Mouse (Mus musculus) mesoderm, embryonic 11.5 days (tissue): ENCODE results near the gene Mlst8.

Experiments
- DNase-seq: peaks from one replicate; pipeline ENCODE4 v3.0.0-alpha.2; 2012; ENCODE audit warnings: low read depth, low spot score

Mlst8 gene

DNA sequence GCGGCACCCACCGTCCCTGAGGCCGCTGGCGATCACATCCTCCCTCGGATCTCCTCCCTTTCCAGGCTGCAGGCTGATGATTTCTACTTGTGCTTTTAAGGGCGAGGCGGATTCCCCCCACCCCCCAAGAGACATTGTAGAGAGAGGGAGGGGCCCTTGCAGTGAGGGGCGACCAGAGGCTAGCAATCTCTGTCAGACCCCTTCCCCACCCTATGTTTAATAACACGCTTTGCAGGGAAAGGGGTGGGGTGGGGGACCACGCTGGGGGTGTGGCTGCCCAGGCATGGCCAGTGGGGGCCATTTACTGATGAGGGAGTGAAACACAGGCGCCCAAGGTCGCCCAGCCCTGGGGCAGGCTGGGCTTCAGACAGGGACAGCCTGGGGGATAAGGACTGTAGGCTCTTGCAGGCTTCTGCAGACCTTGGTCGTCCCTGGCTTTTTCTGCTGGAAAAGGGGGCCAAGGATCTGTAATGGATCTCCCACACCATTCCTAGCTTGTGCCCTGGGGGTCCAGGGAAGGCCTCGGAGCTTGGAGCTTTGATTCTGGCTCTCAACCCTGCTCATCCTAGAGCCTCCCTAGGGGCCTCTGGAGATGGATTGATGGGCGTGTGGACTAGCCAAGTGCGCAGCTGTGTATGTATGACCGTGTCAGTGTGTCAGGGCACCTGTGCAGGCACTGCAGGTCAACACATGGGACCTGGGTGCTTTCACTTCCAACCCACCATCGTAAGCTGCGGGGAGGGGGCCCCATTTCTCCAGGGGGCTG is 10.6 kb upstream of the Mlst8 start:
- DNase-seq, result no peak

DNA sequence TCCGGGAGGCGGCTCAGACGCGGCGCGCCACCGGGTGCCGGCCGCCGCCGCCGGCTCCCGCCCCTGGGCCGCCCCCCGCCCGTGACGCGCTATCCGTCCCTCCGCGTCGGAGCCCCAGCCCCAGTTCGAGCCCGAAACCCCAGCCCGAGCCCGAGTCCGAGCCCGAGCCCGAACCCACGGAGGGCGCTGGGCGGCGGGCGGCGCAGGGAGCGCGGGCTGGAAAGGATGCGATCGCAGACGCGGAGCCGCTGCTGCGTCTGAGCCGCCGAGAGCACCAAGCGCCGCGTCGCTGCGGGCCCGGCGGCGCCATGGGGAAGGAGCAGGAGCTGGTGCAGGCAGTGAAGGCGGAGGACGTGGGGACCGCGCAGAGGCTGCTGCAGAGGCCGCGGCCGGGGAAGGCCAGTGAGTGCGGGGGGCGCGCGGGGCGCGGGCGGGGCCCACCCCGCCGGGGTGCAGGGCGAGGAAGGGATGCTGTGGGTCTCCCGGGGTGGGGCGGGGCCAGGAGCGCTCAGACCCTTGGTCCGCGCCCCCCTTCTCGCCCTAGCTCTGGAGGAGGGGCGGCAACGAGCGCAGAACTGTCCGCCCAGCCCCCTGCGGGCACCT is 9.9 kb upstream of the Mlst8 start:
- no peak for DNase-seq

DNA sequence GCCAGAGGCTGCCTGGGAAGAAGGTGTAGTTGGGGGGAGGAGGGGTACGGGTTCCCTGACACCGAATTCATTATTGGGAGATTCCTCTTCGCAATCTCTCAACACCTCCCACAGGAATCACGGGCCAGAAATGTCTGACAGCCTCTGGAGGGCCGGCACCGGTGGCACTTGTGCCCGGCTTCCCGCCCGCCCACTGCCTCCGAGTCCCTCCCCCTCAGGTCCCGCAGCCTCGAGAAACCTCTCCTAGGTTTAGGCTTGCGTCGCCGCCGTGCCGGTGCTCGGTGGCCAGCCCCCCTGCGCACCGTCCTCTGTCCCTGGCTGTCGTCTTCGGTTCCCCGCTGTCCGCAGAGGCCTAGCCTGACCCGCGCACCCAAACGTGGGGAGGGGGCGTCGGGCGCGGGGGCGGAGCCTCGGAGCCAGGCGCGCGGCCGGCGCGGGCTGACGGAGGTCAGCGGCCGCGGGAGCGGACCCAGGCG is 9.3 kb upstream of the Mlst8 start, which contains the start of gene Caskin1:
Gene Caskin1 (plus strand): TSS at position 416 of the 476 bp plus-strand sequence.
- DNase-seq, result no peak

DNA sequence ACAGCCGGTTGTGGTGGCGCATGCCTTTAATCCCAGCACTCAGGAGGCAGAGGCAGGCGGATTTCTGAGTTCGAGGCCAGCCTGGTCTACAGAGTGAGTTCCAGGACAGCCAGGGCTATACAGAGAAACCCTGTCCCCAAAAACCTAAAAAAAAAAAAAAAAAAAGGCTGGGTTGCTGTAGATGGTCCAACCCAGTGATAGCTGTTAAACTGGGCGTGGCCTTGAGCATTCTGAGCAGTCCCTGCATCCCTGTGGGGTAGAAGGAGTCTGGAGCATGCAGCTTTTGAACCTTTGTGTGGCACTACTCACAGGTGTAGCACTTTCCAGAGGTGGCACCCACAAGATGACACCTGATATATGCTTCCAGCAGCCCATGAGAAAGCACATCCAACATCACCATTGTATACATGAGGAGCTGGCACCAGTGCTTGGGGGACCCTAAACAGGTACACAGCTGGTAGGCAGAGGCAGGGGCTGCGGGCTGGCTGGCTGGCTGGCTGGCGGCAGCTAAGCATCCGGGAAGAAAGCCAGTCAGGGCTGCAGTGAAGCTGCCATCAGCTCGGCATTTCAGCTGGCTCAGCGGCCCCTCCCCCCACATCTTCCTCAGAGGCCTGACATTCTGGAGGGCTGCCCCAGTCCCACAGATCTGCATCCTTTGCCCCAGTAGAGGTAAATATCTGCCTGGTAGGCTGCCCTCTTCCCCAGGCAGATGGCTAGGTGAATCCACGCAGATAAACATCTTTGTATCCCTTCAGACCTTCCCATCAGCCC is 6.4 kb upstream of the Mlst8 start:
- no peak for DNase-seq

DNA sequence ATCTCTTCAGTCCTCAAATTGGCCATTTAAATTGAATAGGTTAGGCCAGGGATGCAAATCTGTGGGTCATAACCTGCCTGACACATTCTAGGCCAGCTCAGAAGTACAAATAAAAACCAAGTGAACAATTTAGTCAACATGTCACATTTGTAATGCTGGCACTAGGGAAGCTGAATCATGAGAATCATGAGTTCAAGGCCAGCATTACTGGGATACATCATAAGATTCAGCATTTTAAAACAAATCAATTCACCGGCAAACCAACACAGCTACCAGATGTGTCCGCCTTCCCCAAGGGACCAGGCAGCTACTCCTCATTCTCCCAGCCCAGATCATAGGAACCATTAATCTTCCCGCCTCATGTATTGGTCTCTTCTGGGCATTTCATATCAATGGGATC is 4.6 kb upstream of the Mlst8 start:
- no peak for DNase-seq

DNA sequence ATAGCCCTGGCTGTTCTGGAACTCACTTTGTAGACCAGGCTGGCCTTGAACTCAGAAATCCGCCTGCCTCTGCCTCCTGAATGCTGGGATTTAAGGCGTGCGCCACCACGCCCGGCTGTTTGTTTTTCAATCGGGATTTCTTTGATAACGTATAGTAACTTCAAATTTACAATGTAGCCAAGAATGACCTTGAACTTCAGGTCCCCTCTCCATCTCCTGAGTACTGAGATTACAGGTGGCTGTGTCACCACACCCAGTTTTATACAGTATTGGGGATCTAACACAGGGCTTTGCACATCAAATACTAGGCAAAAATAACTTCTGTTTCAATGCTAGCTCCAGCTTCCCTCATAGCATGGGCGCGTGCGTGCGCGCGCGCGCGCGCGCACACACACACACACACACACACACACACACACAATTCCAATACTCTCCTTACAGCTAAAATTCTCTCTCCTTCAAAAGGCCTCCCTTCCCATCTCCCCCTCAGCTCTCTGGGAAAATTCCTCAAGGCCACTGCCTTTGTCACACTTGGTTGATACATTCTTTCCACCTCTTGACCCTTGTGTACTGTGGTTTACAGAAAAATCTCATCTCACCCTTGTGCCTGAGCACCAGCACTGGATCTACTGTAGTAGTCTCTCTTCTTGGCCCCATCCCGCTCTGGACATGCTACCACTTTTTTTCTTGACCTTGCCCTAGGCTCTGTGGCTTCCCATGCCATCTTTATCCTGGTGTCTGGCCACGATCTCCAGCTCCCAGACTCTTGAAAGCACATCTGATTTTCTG is 2.3 kb upstream of the Mlst8 start:
- DNase-seq, result no peak

DNA sequence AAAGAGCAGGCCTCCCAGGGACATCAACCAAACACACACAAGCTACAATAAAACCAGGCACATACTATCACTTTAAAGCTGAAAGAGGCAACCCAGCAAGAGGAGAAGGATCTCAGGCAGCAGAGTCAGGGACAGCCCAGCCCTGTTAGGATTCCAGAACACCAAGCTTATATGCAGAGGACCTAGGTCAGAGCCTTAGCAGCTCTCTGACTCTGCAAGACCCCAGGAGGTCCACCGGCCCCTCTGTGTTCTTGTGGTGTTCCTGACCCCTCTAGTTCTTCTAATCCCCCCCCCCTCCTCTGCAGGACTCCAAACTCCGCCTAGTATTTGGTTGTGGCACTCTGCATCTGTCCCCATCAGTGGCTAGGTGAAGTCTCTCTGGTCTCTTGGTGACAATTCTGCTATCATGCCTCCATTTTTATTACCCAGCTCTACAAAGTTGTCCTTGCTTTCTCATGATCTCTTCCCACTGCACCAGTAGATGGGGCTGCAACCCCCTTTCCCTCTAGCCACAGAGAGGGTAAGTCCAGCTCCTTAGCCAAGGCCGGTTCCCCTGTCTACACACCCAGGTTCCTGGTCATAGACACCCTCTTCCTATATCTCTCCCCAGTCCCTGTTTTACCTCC is 1.4 kb upstream of the Mlst8 start:
- DNase-seq, result no peak

DNA sequence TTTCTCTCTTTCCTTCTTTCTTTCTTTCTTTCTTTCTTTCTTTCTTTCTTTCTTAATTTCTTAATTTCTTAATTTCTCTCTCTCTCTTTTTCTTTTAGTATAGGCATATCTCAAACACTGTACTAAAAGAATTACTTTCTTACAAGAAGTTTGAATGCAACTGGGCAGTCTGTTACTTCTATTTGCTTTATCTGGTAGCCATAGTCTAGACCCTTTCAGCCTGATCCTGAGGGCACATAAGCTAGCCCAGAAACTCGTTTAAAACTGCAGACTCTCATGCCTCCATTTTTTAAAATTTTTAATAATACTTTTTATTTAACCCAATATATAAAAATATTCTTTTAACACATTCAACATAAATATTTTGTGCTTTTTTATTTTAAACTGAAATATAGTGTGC is 553 bp upstream of the Mlst8 start:
- DNase-seq, result no peak

DNA sequence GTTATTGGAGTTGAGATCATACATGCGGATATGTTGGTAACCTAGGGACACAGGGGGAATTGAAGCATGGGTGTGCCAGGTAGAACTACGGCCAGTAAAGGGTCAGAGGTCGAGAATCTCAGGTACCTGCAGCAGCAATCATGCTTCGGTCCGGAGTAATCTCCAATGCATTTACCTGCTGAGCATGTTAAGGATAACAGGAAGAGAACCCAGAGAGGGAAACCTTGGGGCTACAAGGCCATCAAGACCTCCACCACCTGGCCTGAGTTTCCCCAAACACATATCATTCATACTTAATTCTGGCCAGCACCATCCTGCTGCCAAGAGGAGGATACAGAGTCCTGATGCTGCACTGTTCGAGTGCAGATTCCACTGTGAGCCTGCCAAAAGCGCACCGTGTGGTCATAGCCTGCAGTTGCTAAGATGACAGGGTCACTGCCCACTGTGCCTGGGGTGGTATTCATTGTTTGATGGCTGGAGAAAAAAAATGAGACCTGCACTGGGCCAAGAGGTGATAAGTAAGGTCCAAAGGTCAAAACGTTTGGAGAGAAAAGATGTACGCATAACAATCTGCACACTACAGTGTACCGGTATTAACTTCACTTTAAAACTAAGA is 785 bp downstream of the Mlst8 start:
- no peak for DNase-seq

DNA sequence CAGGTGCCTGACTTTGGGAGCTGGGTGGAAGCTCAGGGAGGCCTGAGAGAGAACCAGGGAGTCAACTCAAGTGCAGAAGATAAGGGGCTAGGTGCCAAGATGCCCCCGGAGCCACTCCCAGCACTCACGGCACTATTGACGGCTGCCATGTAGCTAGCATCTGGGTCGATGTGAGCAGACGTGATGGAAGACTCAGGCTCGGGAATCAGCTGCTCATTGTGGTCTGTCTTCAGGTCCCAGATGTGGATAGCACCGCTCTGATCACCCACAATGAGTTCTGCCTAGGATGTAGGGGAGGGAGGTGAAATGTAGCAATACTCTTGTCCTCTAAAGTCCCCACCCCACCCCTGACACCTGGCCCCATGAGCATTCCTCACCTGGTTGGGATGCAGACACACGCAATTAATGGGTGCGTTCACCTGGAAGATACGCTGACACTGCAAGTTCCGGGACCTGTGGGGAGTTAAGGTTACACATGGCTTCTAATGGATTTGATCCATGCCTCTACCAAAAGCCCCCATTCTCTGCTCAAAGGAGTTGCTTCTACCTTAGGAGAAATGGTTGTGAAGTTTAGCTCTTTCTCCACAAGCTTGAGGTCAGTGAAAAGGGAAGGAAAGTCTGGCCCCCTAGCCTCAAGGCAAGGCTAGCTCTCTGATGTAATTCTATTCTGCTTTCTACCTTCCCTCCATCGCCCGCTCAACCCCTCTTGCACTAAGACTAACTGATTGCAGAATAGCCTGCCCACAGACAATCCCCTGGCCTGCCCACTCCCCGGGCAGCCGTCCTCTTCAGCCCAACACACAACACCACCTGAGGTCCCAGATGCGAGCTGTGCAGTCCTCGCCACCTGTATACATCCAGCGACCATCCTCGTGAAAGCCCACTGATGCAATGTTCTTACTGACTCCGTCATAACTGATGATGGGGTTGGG is 1.6 kb downstream of the Mlst8 start:
- DNase-seq, result no peak

DNA sequence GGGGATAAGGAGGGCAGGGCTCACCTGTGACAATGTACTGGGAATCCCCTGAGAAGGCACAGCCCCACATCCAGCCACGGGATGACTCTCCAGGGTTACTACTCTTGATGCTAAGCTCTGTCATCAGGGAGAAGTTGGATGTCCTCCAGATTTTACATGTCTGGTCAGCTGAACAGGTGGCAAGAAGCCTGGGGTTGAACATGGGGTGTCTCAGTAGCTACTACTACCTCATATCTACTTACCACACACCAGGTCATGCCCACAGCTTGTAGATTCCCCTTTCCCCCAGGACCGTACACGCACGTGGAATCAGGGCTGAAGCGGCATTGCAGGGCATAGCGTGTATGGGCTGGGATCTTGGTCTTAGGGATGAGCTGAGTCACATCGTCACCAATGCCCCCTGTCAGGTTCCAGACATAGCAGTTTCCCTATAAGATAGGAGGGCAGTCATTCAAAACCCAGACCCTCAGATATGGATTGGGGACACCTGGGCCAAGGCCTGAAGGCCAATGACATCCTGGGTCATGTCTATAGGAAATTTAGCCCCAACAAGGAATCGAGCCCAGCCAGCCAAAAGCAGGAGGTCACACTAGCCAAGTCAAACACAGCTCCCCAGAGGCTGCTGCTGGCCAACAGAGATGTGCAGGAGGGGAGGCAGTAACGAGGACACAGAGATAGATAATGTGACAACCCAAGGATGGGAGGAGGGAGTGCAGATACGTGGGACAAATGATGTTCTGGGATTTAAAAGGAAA is 2.7 kb downstream of the Mlst8 start:
- no peak for DNase-seq

DNA sequence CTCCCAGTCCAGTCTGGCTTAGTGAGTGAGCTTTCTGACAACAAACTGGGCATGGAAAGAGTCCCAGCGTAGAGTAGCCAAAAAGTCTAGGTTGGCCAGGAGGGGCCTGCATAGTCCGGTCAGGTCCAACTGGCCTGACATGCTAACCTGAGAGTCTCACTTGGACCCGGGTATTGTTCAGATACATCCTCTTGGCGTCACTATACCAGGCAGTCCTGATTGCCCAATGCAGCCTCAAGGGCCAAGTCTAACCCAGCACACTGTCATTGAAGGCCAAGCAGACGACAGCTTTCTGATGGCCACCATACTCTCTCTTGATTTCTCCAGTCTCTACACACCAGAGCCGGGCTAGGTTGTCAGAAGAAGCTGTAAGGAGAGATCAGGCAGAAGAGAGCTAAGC is 3.3 kb downstream of the Mlst8 start:
- no peak for DNase-seq

DNA sequence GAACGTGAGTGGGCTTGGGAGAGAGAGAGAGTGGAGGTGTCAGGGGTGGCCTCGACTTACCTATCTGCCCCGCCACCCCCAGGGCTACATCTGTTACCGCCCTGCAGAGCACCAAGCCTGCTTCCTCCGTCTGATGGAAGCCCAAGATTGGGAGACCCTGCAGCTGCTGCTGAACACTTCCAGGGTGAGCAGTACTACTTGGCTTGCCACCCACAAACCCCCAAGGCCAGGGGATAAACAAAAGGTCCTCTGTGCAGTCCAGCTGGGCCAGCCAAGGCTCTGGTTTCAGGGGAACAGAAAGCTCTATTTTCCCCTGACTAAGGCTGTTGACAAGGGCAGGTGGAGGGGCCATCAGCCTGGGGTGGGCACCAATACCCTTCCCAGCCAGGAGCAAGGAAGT is 4.3 kb downstream of the Mlst8 start:
- no peak for DNase-seq

DNA sequence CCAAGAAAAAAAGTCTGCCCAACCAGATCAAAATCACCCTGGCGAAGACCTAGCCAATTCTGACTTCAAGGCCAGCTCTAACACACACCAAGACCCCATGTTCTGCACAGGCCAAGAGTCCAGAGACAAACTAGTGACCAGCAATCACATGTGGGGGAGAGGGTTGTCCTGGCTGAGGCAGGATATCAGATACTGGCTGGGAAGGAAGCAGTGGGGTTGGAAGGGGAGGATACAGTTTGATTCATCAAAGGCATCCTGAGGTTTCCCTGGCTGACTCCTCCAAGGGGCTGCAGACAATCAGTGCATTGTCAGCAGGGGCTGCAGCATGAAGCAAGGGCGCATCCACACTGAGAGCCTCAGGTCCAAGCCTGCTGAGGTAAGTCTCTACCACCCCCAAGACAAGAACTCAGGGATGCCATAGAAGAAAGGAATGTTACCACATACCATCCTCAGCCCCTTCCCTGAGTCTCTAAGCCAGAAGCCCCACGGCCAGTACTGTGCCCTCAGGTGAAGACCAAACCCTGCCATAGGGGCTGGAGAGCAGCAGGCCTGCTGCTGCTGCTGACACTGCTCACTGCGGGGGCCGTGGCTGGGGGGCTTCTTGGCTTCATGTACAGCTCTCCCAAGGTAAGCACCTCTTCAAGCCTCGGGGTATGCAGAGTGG is 5.1 kb downstream of the Mlst8 start, which contains the start of gene Bricd5:
Gene Bricd5 (plus strand): TSS at position 273 of the 664 bp plus-strand sequence.
- DNase-seq, result no peak

DNA sequence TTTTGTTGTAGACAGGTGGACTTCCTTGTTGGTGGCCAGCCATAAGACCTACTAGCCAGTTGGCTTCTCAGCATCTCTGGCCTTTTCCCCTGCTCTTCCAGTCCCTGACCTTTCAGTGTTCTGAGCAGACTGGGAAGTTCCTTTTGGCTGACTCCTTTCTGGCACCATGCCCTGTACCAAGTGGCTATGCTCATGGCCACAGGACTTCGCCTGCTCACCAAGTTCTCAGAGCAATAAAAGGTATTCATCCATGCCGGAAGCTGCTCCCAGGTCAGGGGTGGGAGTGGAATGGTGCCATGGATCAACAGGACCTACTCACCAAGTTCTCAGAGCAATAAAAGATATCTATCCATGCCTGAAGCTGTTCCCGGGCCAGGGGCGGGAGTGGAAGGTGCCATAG is 6.4 kb downstream of the Mlst8 start:
- DNase-seq, result no peak

DNA sequence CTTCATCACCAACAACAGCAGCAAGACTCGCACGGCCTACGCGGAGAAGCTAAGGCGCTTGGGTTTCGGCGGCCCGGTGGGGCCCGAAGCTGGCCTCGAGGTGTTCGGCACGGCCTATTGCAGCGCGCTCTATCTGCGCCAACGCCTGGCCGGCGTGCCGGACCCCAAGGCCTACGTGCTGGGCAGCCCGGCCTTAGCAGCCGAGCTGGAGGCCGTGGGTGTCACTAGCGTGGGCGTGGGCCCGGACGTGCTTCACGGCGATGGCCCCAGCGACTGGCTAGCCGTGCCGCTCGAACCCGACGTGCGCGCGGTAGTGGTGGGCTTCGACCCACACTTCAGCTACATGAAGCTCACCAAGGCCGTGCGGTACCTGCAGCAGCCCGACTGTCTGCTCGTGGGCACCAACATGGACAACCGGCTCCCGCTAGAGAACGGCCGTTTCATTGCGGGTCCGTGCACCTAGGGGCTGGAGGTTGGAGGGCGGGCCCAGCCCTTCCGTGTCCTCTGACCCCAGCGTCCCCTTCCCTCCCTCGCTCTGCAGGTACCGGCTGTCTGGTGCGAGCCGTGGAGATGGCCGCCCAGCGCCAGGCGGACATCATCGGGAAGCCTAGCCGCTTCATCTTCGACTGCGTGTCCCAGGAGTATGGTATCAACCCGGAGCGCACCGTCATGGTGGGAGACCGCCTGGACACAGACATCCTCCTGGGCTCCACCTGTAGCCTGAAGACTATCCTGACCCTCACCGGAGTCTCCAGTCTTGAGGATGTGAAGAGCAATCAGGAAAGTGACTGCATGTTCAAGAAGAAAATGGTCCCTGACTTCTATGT is 8.0 kb downstream of the Mlst8 start:
- DNase-seq, result peak; percentile 26

DNA sequence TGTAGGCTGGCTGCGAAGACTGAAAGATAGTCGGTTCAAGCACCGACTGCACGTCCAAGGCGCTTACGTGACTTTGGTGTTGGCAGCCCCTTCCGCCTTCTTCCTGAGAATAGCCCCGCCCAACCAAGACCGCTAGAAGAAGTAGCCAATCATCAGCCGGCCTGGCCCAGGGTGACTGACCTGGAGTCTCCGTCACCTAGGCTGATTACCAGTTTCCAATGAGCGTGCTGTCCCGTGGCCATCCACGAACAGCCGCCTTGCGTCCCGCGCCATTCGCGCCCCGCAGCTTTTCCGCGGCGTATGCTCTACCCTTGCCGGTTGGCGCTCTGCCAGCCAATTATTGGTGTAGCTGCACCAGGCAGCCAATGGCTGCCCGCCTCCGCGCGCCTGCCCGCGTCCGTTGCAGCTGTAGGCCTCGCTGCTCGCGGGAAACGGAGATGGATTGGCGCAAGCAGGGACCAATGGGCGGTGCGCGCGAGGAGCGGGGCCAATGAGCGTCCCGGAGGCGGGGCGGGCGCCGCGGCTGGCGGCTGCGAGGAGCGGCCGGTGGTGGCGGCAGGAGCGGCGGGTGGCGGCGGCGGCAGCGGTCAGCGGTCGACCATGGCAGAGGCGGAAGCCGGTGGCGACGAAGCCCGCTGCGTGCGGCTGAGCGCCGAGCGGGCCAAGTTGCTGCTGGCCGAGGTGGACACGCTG is 8.8 kb downstream of the Mlst8 start, which contains the start of the genes E4f1 and Pgp:
Gene E4f1 (minus strand): TSS at position 404 of the 693 bp plus-strand sequence.
Gene Pgp (plus strand): TSS at position 483 of the 693 bp plus-strand sequence.
- peak; percentile 99 for DNase-seq
